Mouse (Mus musculus): Measurements from ENCODE around the gene H6pd. TPM values are rescaled to one million over a fixed set of nuclear protein-coding genes. Genes with fewer than 3 reads are reported as not detected.

Gene H6pd
- polyA plus RNA-seq (2015; fragmentation: Nextera tagmentation; extraction: Ambion mirVana): 3.2 and 4.2 TPM in 2 replicates

DNA sequence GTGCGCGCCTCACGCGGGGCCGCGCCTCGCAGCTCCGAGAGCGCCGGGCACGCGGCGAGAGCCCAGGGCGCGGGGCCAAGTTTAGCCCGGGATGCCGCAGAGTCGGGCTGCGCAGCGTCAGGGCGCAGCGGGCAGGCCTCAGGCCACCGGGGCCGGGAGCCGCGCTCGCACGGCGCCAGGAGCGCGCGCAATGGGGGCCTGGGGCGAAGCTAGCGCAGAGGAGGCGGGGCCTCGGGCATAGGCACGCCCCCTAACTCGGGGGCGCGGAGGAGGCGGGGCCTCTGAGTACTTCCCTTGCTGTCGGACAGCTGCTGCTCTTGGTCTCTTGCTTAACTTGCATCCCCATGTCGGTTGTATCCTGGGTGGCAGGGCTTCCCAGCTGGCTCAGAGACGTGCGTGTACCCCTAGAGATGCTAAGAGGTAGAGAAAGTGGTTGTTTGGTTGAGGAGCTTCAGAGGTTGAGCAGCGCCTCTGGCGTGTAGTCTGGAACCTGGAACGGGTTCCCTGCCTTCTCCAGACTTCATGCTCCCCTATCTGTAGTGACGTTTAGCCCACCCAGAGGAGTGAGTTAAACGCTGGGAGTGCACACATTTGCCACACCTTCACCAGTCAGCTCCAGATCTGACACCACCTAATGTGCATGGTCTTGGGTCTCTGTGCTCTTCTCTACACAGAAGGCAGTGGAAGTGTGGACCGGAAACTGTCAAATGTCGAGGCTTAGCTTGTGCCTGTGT is at the start of gene H6pd:
H6pd (minus strand) TSS at position 171 of the 734 bp plus-strand sequence.

DNA sequence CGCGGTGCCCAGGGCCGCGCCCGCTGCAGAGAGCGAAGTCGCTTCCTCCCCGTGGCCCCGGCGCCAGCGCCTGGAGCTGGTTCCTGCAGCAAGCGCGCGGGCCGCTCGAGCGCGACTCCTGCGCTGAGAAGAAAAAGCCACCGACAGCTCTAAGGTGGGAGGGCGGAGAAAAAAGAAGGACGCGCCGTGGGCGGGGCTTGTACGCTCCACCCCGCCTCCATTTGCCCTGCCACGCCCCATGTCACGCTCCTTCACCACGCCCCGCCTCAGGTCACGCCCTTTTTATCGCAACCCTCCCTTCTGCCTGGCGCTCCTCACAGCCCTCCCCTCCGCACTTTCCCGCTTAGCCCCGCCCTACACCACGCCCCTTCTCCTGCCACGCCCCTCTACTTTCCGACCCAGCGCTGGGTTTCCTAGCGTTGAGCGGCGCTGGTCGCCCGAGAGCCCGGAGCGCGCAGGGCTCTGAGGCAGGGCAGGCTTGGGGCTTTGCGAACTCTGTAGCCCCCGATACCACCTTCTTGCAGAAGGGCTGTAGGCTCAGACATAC is 53.9 kb downstream of the H6pd start, which contains the start of gene Spsb1:
Spsb1 (minus strand) TSS at position 151 of the 547 bp plus-strand sequence.

Other genes starting within 250 kb of the H6pd start
- gene Slc25a33, start 234.7 kb downstream of the H6pd start, polyA plus RNA-seq (2015; fragmentation: Nextera tagmentation; extraction: Ambion mirVana): 54.1 and 56.3 TPM in 2 replicates
- 9.2 and 9.6 TPM in 2 replicates for gene Spsb1, start 54.0 kb downstream of the H6pd start, polyA plus RNA-seq (2015; fragmentation: Nextera tagmentation; extraction: Ambion mirVana)
- 0.72 and 1.1 TPM in 2 replicates for gene Gpr157, start 78.3 kb upstream of the H6pd start, polyA plus RNA-seq (2015; fragmentation: Nextera tagmentation; extraction: Ambion mirVana)
- gene Slc2a5, start 110.3 kb upstream of the H6pd start, polyA plus RNA-seq (2015; fragmentation: Nextera tagmentation; extraction: Ambion mirVana): 3.5 and 4.1 TPM in 2 replicates
- gene Slc2a7, start 139.9 kb upstream of the H6pd start, polyA plus RNA-seq (2015; fragmentation: Nextera tagmentation; extraction: Ambion mirVana): not detected in 2 replicates
- not detected in 2 replicates for gene Car6, start 192.3 kb upstream of the H6pd start, polyA plus RNA-seq (2015; fragmentation: Nextera tagmentation; extraction: Ambion mirVana)
- 1,007 and 1,091 TPM in 2 replicates for gene Eno1, start 227.7 kb upstream of the H6pd start, polyA plus RNA-seq (2015; fragmentation: Nextera tagmentation; extraction: Ambion mirVana)